Mouse (Mus musculus): ENCODE measurements at regions not wholly inside any gene's neighbourhood (a gene's known extent, or its start where the extent isn't known, plus 50 kb on each side); places are given as distances from the start of the nearest gene placed in this dataset.

GRCm38 (mm10) chr2:128470351-128470750, 120.7 kb upstream of the Spdye4c start:
- H3K4me3 ChIP-seq (ENCODE audit: low read length): no peak overlapping the region
- no peaks in the 10 kb centered on the region for H3K9me3 ChIP-seq (ENCODE audit: control insufficient read depth, low read length)
- no peak overlapping the region for H3K9ac ChIP-seq (ENCODE audit: low read length)
- no peaks in the 10 kb centered on the region for H3K36me3 ChIP-seq (ENCODE audit: control insufficient read depth, insufficient read depth, low read length)
- WGBS: 52% methylated on average over 5 of the region's 5 CpGs
- H3K27ac ChIP-seq (ENCODE audit: low read length): 0 out of 2 replicates have a peak overlapping the region, but pooled peaks have one; percentile 11
- H3K4me2 ChIP-seq (ENCODE audit: low read depth, low read length): no peak overlapping the region
- peaks cover 14% of the 10 kb centered on the region for H3K4me1 ChIP-seq (replicated peaks; ENCODE audit: control insufficient read depth, insufficient read depth, low read length)
- peak; percentile 69 for ATAC-seq (ENCODE audit: low read depth)
- H3K27me3 ChIP-seq (ENCODE audit: control insufficient read depth, insufficient read depth, low read depth, low read length): no peaks in the 10 kb centered on the region

GRCm38 (mm10) chr2:128473241-128473954, 117.6 kb upstream of the Spdye4c start:
- peaks cover 9% of the 10 kb centered on the region for H3K4me1 ChIP-seq (replicated peaks; ENCODE audit: control insufficient read depth, insufficient read depth, low read length)
- no peak overlapping the region for H3K27ac ChIP-seq (ENCODE audit: low read length)
- ATAC-seq (ENCODE audit: low read depth): no peak

GRCm38 (mm10) chr2:128473997-128474396, 117.0 kb upstream of the Spdye4c start:
- Histone ChIP-seq H3K9me3 (ENCODE audit: control insufficient read depth, low read length) (no peaks in the 10 kb centered on the region), H3K27ac (ENCODE audit: low read length) (peak overlapping the region; percentile 67), H3K27me3 (ENCODE audit: control insufficient read depth, insufficient read depth, low read depth, low read length) (no peaks in the 10 kb centered on the region), H3K9ac (ENCODE audit: low read length) (no peak overlapping the region), H3K4me2 (ENCODE audit: low read depth, low read length) (no peak overlapping the region), H3K36me3 (ENCODE audit: control insufficient read depth, insufficient read depth, low read length) (no peaks in the 10 kb centered on the region), H3K4me1 (replicated peaks; ENCODE audit: control insufficient read depth, insufficient read depth, low read length) (peaks cover 9% of the 10 kb centered on the region), H3K4me3 (ENCODE audit: low read length) (no peak overlapping the region)
- WGBS: 33% methylated on average over 7 of the region's 7 CpGs
- ATAC-seq (ENCODE audit: low read depth): peak; percentile 50; the same call in 1 of the 2 replicates

More at GRCm38 (mm10) chr2:128473241-128473954, 117.6 kb upstream of the Spdye4c start:
- no peaks in the 10 kb centered on the region for H3K9me3 ChIP-seq (ENCODE audit: control insufficient read depth, low read length)
- H3K36me3 ChIP-seq (ENCODE audit: control insufficient read depth, insufficient read depth, low read length): no peaks in the 10 kb centered on the region
- WGBS: 66% methylated on average over 13 of the region's 13 CpGs
- H3K4me3 ChIP-seq (ENCODE audit: low read length): no peak overlapping the region
- H3K27me3 ChIP-seq (ENCODE audit: control insufficient read depth, insufficient read depth, low read depth, low read length): no peaks in the 10 kb centered on the region
- no peak overlapping the region for H3K9ac ChIP-seq (ENCODE audit: low read length)
- H3K4me2 ChIP-seq (ENCODE audit: low read depth, low read length): no peak overlapping the region

- WGBS: 44% methylated on average over 2 of the region's 2 CpGs
Measured at GRCm38 (mm10) chr2:128477242-128477641, 113.8 kb upstream of the Spdye4c start.

GRCm38 (mm10) chr2:128491217-128491877, 99.7 kb upstream of the Spdye4c start:
- Histone ChIP-seq H3K9ac (ENCODE audit: low read length) (no peak overlapping the region), H3K9me3 (ENCODE audit: control insufficient read depth, low read length) (no peaks in the 10 kb centered on the region), H3K27me3 (ENCODE audit: control insufficient read depth, insufficient read depth, low read depth, low read length) (no peaks in the 10 kb centered on the region), H3K4me2 (ENCODE audit: low read depth, low read length) (no peak overlapping the region), H3K36me3 (ENCODE audit: control insufficient read depth, insufficient read depth, low read length) (no peaks in the 10 kb centered on the region), H3K4me1 (replicated peaks; ENCODE audit: control insufficient read depth, insufficient read depth, low read length) (no peaks in the 10 kb centered on the region), H3K4me3 (ENCODE audit: low read length) (no peak overlapping the region), H3K27ac (ENCODE audit: low read length) (no peak overlapping the region)
- ATAC-seq (ENCODE audit: low read depth): no peak
- 72% methylated on average over 7 of the region's 7 CpGs for WGBS

More at GRCm38 (mm10) chr2:128477242-128477641, 113.8 kb upstream of the Spdye4c start:
- Histone ChIP-seq H3K27ac (ENCODE audit: low read length) (no peak overlapping the region), H3K4me2 (ENCODE audit: low read depth, low read length) (no peak overlapping the region), H3K4me1 (replicated peaks; ENCODE audit: control insufficient read depth, insufficient read depth, low read length) (peaks cover 5% of the 10 kb centered on the region; the same call in 1 of the 2 replicates), H3K9me3 (ENCODE audit: control insufficient read depth, low read length) (no peaks in the 10 kb centered on the region), H3K27me3 (ENCODE audit: control insufficient read depth, insufficient read depth, low read depth, low read length) (no peaks in the 10 kb centered on the region), H3K9ac (ENCODE audit: low read length) (no peak overlapping the region), H3K4me3 (ENCODE audit: low read length) (no peak overlapping the region), H3K36me3 (ENCODE audit: control insufficient read depth, insufficient read depth, low read length) (no peaks in the 10 kb centered on the region)
- no peak for ATAC-seq (ENCODE audit: low read depth)

GRCm38 (mm10) chr2:128493871-128494270, 97.1 kb upstream of the Spdye4c start:
- Histone ChIP-seq H3K4me2 (ENCODE audit: low read depth, low read length) (no peak overlapping the region), H3K4me3 (ENCODE audit: low read length) (no peak overlapping the region), H3K27me3 (ENCODE audit: control insufficient read depth, insufficient read depth, low read depth, low read length) (no peaks in the 10 kb centered on the region), H3K36me3 (ENCODE audit: control insufficient read depth, insufficient read depth, low read length) (no peaks in the 10 kb centered on the region), H3K9ac (ENCODE audit: low read length) (no peak overlapping the region), H3K27ac (ENCODE audit: low read length) (no peak overlapping the region), H3K9me3 (ENCODE audit: control insufficient read depth, low read length) (no peaks in the 10 kb centered on the region), H3K4me1 (replicated peaks; ENCODE audit: control insufficient read depth, insufficient read depth, low read length) (no peaks in the 10 kb centered on the region)
- WGBS: 79% methylated on average over 5 of the region's 5 CpGs
- no peak for ATAC-seq (ENCODE audit: low read depth)

GRCm38 (mm10) chr2:128497891-128498290, 93.1 kb upstream of the Spdye4c start:
- Histone ChIP-seq H3K9ac (ENCODE audit: low read length) (no peak overlapping the region), H3K4me3 (ENCODE audit: low read length) (no peak overlapping the region), H3K27ac (ENCODE audit: low read length) (no peak overlapping the region), H3K4me2 (ENCODE audit: low read depth, low read length) (no peak overlapping the region), H3K36me3 (ENCODE audit: control insufficient read depth, insufficient read depth, low read length) (no peaks in the 10 kb centered on the region), H3K9me3 (ENCODE audit: control insufficient read depth, low read length) (no peaks in the 10 kb centered on the region), H3K4me1 (replicated peaks; ENCODE audit: control insufficient read depth, insufficient read depth, low read length) (peaks cover 1% of the 10 kb centered on the region; the same call in 1 of the 2 replicates), H3K27me3 (ENCODE audit: control insufficient read depth, insufficient read depth, low read depth, low read length) (no peaks in the 10 kb centered on the region)
- ATAC-seq (ENCODE audit: low read depth): no peak
- 79% methylated on average over 3 of the region's 3 CpGs for WGBS

GRCm38 (mm10) chr2:128498611-128499010, 92.4 kb upstream of the Spdye4c start:
- ATAC-seq (ENCODE audit: low read depth): no peak
- H3K9ac ChIP-seq (ENCODE audit: low read length): no peak overlapping the region
- 77% methylated on average over 5 of the region's 5 CpGs for WGBS
- H3K27me3 ChIP-seq (ENCODE audit: control insufficient read depth, insufficient read depth, low read depth, low read length): no peaks in the 10 kb centered on the region
- no peak overlapping the region for H3K4me2 ChIP-seq (ENCODE audit: low read depth, low read length)
- H3K4me1 ChIP-seq (replicated peaks; ENCODE audit: control insufficient read depth, insufficient read depth, low read length): peaks cover 4% of the 10 kb centered on the region; the same call in 1 of the 2 replicates
- H3K9me3 ChIP-seq (ENCODE audit: control insufficient read depth, low read length): no peaks in the 10 kb centered on the region
- H3K4me3 ChIP-seq (ENCODE audit: low read length): no peak overlapping the region
- no peaks in the 10 kb centered on the region for H3K36me3 ChIP-seq (ENCODE audit: control insufficient read depth, insufficient read depth, low read length)
- no peak overlapping the region for H3K27ac ChIP-seq (ENCODE audit: low read length)

- H3K9ac ChIP-seq (ENCODE audit: low read length): no peak overlapping the region
- no peak overlapping the region for H3K27ac ChIP-seq (ENCODE audit: low read length)
- H3K27me3 ChIP-seq (ENCODE audit: control insufficient read depth, insufficient read depth, low read depth, low read length): no peaks in the 10 kb centered on the region
- peaks cover 4% of the 10 kb centered on the region; the same call in 1 of the 2 replicates for H3K4me1 ChIP-seq (replicated peaks; ENCODE audit: control insufficient read depth, insufficient read depth, low read length)
- no peaks in the 10 kb centered on the region for H3K36me3 ChIP-seq (ENCODE audit: control insufficient read depth, insufficient read depth, low read length)
- H3K4me3 ChIP-seq (ENCODE audit: low read length): no peak overlapping the region
- H3K9me3 ChIP-seq (ENCODE audit: control insufficient read depth, low read length): no peaks in the 10 kb centered on the region
- ATAC-seq (ENCODE audit: low read depth): no peak
- WGBS: 74% methylated on average over 14 of the region's 14 CpGs
- no peak overlapping the region for H3K4me2 ChIP-seq (ENCODE audit: low read depth, low read length)
Measured at GRCm38 (mm10) chr2:128499575-128500184, 91.3 kb upstream of the Spdye4c start.

All from lung, embryonic 16.5 days (tissue).